Mouse (Mus musculus): ENCODE data around the gene Fbxw7.

- TF ChIP-seq POLR2A (IDR thresholded peaks at IDR 0.05; ENCODE audit: low read depth, low read length) (no peak), CTCF (IDR thresholded peaks at IDR 0.05; ENCODE audit: extremely low read depth, insufficient read depth, insufficient read length, insufficient replicate concordance) (no peak)
Measured at GRCm38 (mm10) chr3:84807826-84808225, 7.2 kb upstream of the Fbxw7 start.

All from spleen, adult 2 months (tissue).